Mouse (Mus musculus) left cerebral cortex, adult 2 months (tissue): Measurements from ENCODE around the gene Fam49a. TPM values are rescaled to one million over a fixed set of nuclear protein-coding genes. Genes with fewer than 3 reads are reported as not detected.
"Not testable (repeated sequence)": the region's sequence is repeated elsewhere in the genome, so short reads cannot be mapped to it uniquely, and the experiment has no call there.

Source experiments
- DNase-seq, 2 experiments: peaks; one replicate each; pipeline ENCODE4 v3.0.0; 2021 to 2022; ENCODE audit warnings: low spot score in 2 of 2, mixed read lengths in 1 of 2; ENCODE audit errors: extremely low spot score in 1 of 2
- H3K27ac ChIP-seq: fragments of 200-600 bp; 2 replicates; pipeline ENCODE4 v1.8.1; 2022
- H3K4me3 ChIP-seq: fragments of 200-600 bp; 2 replicates; pipeline ENCODE4 v1.8.1; 2022
- CTCF ChIP-seq: fragments of 200-600 bp; IDR thresholded peaks from 2 replicates; pipeline ENCODE4 v1.8.1; 2022; ENCODE audit warnings: antibody characterized with exemption, mild to moderate bottlenecking, moderate library complexity
- intact Hi-C: fragments of 180-260 bp; cut with DNase I; formaldehyde crosslinking; loops from one replicate; pipeline ENCODE4 v1.15.1; 2025
- total RNA-seq, 2 experiments: library from RNA; stranded (reverse); gene quantifications; 2 replicates each; pipeline ENCODE4 v1.2.3; 2021

Gene Fam49a
- total RNA-seq, 2 experiments from 2014 or later: 174 to 176 TPM

- peak overlapping the region; percentile 75 for H3K27ac ChIP-seq
- H3K4me3 ChIP-seq: no peak overlapping the region
- TF ChIP-seq CTCF: peak; percentile 90
- intact Hi-C loops: loop anchor here (1.0 kb wide), 1 partner anchor 142 kb away; no protein-coding TSS in a partner anchor
- no peak for DNase-seq
Observed at GRCm38 (mm10) chr12:12318140-12318734, 56.3 kb downstream of the Fam49a start.

GRCm38 (mm10) chr12:12320693-12321092, 58.8 kb downstream of the Fam49a start:
- no peak for DNase-seq
- intact Hi-C loops: loop anchor here (5.0 kb wide), 1 partner anchor 622 kb away; the partner anchor contains the start of gene Mycn
- H3K4me3 ChIP-seq: no peak overlapping the region
- peak overlapping the region; percentile 36; the same call in 1 of the 2 replicates for H3K27ac ChIP-seq
- TF ChIP-seq CTCF: no peak

GRCm38 (mm10) chr12:12321111-12321510, 59.2 kb downstream of the Fam49a start:
- intact Hi-C loops: loop anchor here (5.0 kb wide), 1 partner anchor 621 kb away; the partner anchor contains the start of gene Mycn
- no peak for DNase-seq
- Histone ChIP-seq H3K27ac (peak overlapping the region; percentile 36; the same call in 1 of the 2 replicates), H3K4me3 (no peak overlapping the region)
- no peak for TF ChIP-seq CTCF

- H3K27ac ChIP-seq: peak overlapping the region; percentile 13; the same call in 1 of the 2 replicates
- intact Hi-C loops: loop anchor here (1.0 to 5.0 kb wide), 3 partner anchors 73 to 892 kb away; partner anchors contain the start of gene Mycn
- no peak for DNase-seq
Observed at GRCm38 (mm10) chr12:12323084-12323483, 61.1 kb downstream of the Fam49a start.

GRCm38 (mm10) chr12:12323616-12324223, 61.8 kb downstream of the Fam49a start:
- Histone ChIP-seq H3K4me3 (peak overlapping the region; percentile 35), H3K27ac (peak overlapping the region; percentile 22; the same call in 1 of the 2 replicates)
- peak; percentile 86 to 96 for DNase-seq
- intact Hi-C loops: loop anchor here (1.0 to 5.0 kb wide), 3 partner anchors 73 to 891 kb away; partner anchors contain the start of gene Mycn
- TF ChIP-seq CTCF: no peak; the same call in none of the 2 replicates

More at GRCm38 (mm10) chr12:12323084-12323483, 61.1 kb downstream of the Fam49a start:
- no peak overlapping the region for H3K4me3 ChIP-seq
- TF ChIP-seq CTCF: no peak

- H3K4me3 ChIP-seq, DNase-seq, H3K27ac ChIP-seq: not testable (repeated sequence)
- intact Hi-C loops: loop anchor here (5.0 kb wide), 1 partner anchor 618 kb away; the partner anchor contains the start of gene Mycn
Observed at GRCm38 (mm10) chr12:12324266-12324665, 62.3 kb downstream of the Fam49a start.

GRCm38 (mm10) chr12:12333526-12334310, 71.8 kb downstream of the Fam49a start:
- intact Hi-C loops: no loop called here
- DNase-seq: no peak
- no peak for TF ChIP-seq CTCF
- Histone ChIP-seq H3K4me3 (no peak overlapping the region), H3K27ac (no peak overlapping the region)

GRCm38 (mm10) chr12:12334486-12334885, 72.5 kb downstream of the Fam49a start:
- H3K27ac ChIP-seq: no peak overlapping the region
- no peak for TF ChIP-seq CTCF
- H3K4me3 ChIP-seq: no peak overlapping the region
- no peak for DNase-seq
- intact Hi-C loops: no loop called here

GRCm38 (mm10) chr12:12335566-12335965, 73.6 kb downstream of the Fam49a start:
- no peak for DNase-seq
- Histone ChIP-seq H3K27ac (no peak overlapping the region), H3K4me3 (no peak overlapping the region)
- intact Hi-C loops: no loop called here
- TF ChIP-seq CTCF: no peak

GRCm38 (mm10) chr12:12337378-12337777, 75.4 kb downstream of the Fam49a start:
- peak overlapping the region; percentile 44 for H3K27ac ChIP-seq
- no peak overlapping the region for H3K4me3 ChIP-seq
- DNase-seq: peak in 1 of 2 experiments; percentile 54
- intact Hi-C loops: loop anchor here (2.0 kb wide), 1 partner anchor 29 kb away; no protein-coding TSS in a partner anchor
- no peak for TF ChIP-seq CTCF

- intact Hi-C loops: no loop called here
- no peak for TF ChIP-seq CTCF
- Histone ChIP-seq H3K4me3 (no peak overlapping the region), H3K27ac (no peak overlapping the region)
- no peak for DNase-seq
Observed at GRCm38 (mm10) chr12:12343320-12343719, 81.4 kb downstream of the Fam49a start.
